8 mouse cellular contexts compared by ENCODE assay signal in genomic region chr9:3403251-3404208, GRCm38 (mm10). TPM values are rescaled to one million over a fixed set of nuclear protein-coding genes. Genes with fewer than 3 reads are reported as not detected.
DNase-seq lines count a peak whose midpoint lies in the region; TF ChIP-seq lines count a peak whose summit lies in the region.

Gene Cwf19l2, plus strand, starts transcription at chr9:3403592.

- no peak for TF ChIP-seq POLR2A in cortical plate, adult 2 months (IDR thresholded peaks at IDR 0.05; ENCODE audit: extremely low read depth, insufficient read depth, low read length)

- H3K9me3 ChIP-seq in megakaryocyte, embryonic 14.5 days = no peaks in the 10 kb centered on the region

- H3K36me3 ChIP-seq in megakaryocyte, embryonic 14.5 days (replicated peaks; ENCODE audit: low read length) = no peaks in the 10 kb centered on the region

- TF ChIP-seq CTCF in cortical plate, adult 2 months (IDR thresholded peaks at IDR 0.05; ENCODE audit: extremely low read depth, insufficient read depth, low read length) = peak; percentile 7; the same call in 1 of the 2 replicates

- no peaks in the 10 kb centered on the region for H3K27me3 ChIP-seq in megakaryocyte, embryonic 14.5 days (replicated peaks)

- DNase-seq in adipocyte (ENCODE audit: low spot score) = peak; percentile 95
- DNase-seq in gastrocnemius, adult 8-10 months (ENCODE audit: low spot score in 2 of 2) = peak; percentile 65
- DNase-seq in hindlimb bud, embryonic 11.5 days (ENCODE audit: extremely low spot score, low read depth, low spot score) = peak; percentile 93
- peak; percentile 55 to 83 for DNase-seq in left cerebral cortex, adult 8-10 months (ENCODE audit: low spot score in 2 of 2)
- DNase-seq in right cerebral cortex, postnatal 10 days (ENCODE audit: low spot score in 2 of 2) = peak; percentile 89 to 93
- DNase-seq in urinary bladder, postnatal 4 days (ENCODE audit: low spot score in 2 of 2) = peak; percentile 67 to 74

- H3K4me1 ChIP-seq in cortical plate, adult 2 months (ENCODE audit: control insufficient read depth, insufficient read depth, low read length) = no peaks in the 10 kb centered on the region
- peaks cover 15% of the 10 kb centered on the region for H3K4me1 ChIP-seq in megakaryocyte, embryonic 14.5 days

- peak within 1 kb of the TSS; percentile 42 for H3K4me3 ChIP-seq in cortical plate, adult 2 months (ENCODE audit: insufficient read depth, low read length)
- peak within 1 kb of the TSS; percentile 94 for H3K4me3 ChIP-seq in megakaryocyte, embryonic 14.5 days (replicated peaks)

- H3K27ac ChIP-seq in cortical plate, adult 2 months (ENCODE audit: insufficient read depth, low read length) = no peak within 1 kb of the TSS

RNA-seq across cellular contexts. Expression of gene Cwf19l2, which starts in this region (rescaled TPM):
- 5.2 and 5.4 TPM in 2 replicates for polyA plus RNA-seq in cortical plate, adult 2 months (2012; rRNA removed)
- total RNA-seq in gastrocnemius, adult 8-10 months (2022) = 10 to 100 TPM; 16.5 to 19.0 (median 17.8) TPM
- total RNA-seq in left cerebral cortex, adult 8-10 months (2022) = 10 to 100 TPM; 19.4 to 22.1 (median 20.8) TPM
- polyA plus RNA-seq in megakaryocyte, embryonic 14.5 days (2012; ENCODE audit: insufficient read depth, low replicate concordance) = 1.3 TPM in 1 of 2 replicates, not detected in the other
